Mouse (Mus musculus) brain, embryonic 14.5 days (tissue): ENCODE measurements around the gene Ncam1.

Experiments
- CTCF ChIP-seq: fragments of 200-500 bp; IDR thresholded peaks from 2 replicates; pipeline ENCODE4 v1.5.1; 2012; ENCODE audit warnings: inconsistent platforms, mild to moderate bottlenecking, moderate library complexity, borderline replicate concordance; ENCODE audit not compliant: insufficient read depth, insufficient read length; ENCODE audit errors: extremely low read depth
- POLR2A ChIP-seq: fragments of 200-500 bp; IDR thresholded peaks from 2 replicates; pipeline ENCODE4 v1.6.1; 2012; ENCODE audit warnings: mild to moderate bottlenecking, inconsistent platforms, borderline replicate concordance; ENCODE audit not compliant: poor library complexity, insufficient read depth, insufficient read length, severe bottlenecking; ENCODE audit errors: extremely low read depth

- TF ChIP-seq CTCF (peak; percentile 12; the same call in 1 of the 2 replicates), POLR2A (no peak)
These were observed 83.6 kb downstream of the Ncam1 start for GRCm38 (mm10) chr9:49715121-49715520.
